Mouse (Mus musculus): ENCODE measurements around the gene Tmem182. TPM values are rescaled to one million over a fixed set of nuclear protein-coding genes. Genes with fewer than 3 reads are reported as not detected.

Gene Tmem182
- total and polyA plus RNA-seq, 3 experiments: 0.11 TPM; not detected in 2

DNA sequence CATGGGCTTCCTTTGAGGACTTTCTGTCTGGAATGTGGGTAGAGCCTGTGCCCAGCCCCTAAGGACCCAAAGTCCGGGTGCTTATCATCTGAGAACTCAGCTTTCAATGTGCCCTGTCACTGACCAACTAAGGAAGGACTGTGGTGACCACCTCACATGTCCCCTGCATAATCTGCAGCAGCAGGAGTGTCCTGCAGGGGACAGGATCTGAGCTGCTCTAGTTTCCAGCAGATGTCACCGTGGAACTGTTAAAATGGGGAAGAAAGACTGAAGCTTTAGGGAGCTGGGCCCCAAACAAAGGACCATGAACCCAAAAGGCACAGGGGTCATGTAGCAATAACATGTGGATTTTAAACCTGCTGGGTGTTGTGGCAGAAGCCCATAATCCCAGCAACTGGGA, 75.1 kb downstream of the Tmem182 start:
- no peak for DNase-seq (ENCODE audit: low spot score)
- Histone ChIP-seq H3K36me3 (replicated peaks) (no peaks in the 10 kb centered on the region), H3K4me1 (ENCODE audit: insufficient read depth, low read depth, low read length) (no peaks in the 10 kb centered on the region), H3K9me3 (replicated peaks) (no peaks in the 10 kb centered on the region), H3K27me3 (ENCODE audit: insufficient read depth, low read length) (no peaks in the 10 kb centered on the region), H3K4me3 (ENCODE audit: low read depth, low read length) (no peak overlapping the region)
- TF ChIP-seq TAL1 (conservative IDR thresholded peaks at IDR 0.05; ENCODE audit: low read depth, low read length) (no peak), GATA2 (IDR thresholded peaks at IDR 0.05; ENCODE audit: borderline replicate concordance, low read depth, low read length) (no peak)
- ATAC-seq (ENCODE audit: extremely low read depth, insufficient number of reproducible peaks, low FRiP score, poor library complexity, severe bottlenecking): no peak

DNA sequence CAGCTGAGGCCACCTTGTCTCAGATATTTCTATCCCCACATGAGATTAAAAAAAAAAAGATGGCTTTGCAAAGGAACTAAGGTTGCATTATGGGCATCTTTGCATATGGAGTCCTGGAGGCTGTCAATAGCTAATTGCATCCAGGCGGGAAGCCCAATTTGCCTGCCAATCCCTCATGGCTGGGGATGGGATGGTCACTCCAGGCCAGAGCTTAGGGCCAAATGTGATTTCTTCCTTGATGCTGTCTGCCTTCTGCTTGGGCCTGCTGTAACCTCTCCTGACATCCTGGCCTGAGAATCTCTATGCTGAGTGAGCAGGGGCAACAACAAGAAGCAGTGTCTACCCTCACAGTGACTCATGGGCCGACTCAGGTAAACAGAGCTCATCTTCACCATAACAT, 78.5 kb downstream of the Tmem182 start:
- Histone ChIP-seq H3K4me1 (ENCODE audit: insufficient read depth, low read depth, low read length) (no peaks in the 10 kb centered on the region), H3K9me3 (replicated peaks) (no peaks in the 10 kb centered on the region), H3K4me3 (ENCODE audit: low read depth, low read length) (no peak overlapping the region), H3K36me3 (replicated peaks) (no peaks in the 10 kb centered on the region), H3K27me3 (ENCODE audit: insufficient read depth, low read length) (no peaks in the 10 kb centered on the region)
- DNase-seq (ENCODE audit: low spot score) (no peak), ATAC-seq (ENCODE audit: extremely low read depth, insufficient number of reproducible peaks, low FRiP score, poor library complexity, severe bottlenecking) (no peak)
- TF ChIP-seq GATA2 (IDR thresholded peaks at IDR 0.05; ENCODE audit: borderline replicate concordance, low read depth, low read length): no peak

DNA sequence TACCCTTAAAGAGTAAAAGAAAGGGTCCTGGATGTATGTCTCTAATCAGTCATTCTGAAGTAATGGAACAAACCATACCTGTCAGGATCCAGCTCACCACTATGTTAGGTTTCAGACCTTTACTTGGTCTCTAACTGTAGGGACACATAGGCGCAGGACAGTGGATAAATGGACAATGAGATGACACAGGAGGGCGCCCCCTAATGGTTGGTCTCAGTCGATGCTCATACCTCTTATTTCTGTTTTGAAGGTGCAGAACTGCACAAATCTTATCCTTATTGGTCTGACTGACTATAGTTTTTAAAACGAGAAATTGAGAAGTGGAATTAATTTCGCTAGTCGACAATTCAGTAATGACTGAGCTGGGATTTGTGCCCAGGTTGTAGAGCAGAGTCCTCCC, 79.5 kb downstream of the Tmem182 start:
- ATAC-seq (ENCODE audit: extremely low read depth, insufficient number of reproducible peaks, low FRiP score, poor library complexity, severe bottlenecking): no peak
- no peaks in the 10 kb centered on the region for H3K36me3 ChIP-seq (replicated peaks)
- H3K27me3 ChIP-seq (ENCODE audit: insufficient read depth, low read length): no peaks in the 10 kb centered on the region
- no peak for DNase-seq (ENCODE audit: low spot score)
- TF ChIP-seq GATA1 (IDR thresholded peaks at IDR 0.05; ENCODE audit: borderline replicate concordance, low read length) (no peak), CTCF (IDR thresholded peaks at IDR 0.05; ENCODE audit: low read depth, low read length) (0 out of 2 replicates have a peak, but pooled peaks have one; percentile 11)
- no peaks in the 10 kb centered on the region for H3K9me3 ChIP-seq (replicated peaks)
- H3K4me3 ChIP-seq (ENCODE audit: low read depth, low read length): no peak overlapping the region
- H3K4me1 ChIP-seq (ENCODE audit: insufficient read depth, low read depth, low read length): no peaks in the 10 kb centered on the region

DNA sequence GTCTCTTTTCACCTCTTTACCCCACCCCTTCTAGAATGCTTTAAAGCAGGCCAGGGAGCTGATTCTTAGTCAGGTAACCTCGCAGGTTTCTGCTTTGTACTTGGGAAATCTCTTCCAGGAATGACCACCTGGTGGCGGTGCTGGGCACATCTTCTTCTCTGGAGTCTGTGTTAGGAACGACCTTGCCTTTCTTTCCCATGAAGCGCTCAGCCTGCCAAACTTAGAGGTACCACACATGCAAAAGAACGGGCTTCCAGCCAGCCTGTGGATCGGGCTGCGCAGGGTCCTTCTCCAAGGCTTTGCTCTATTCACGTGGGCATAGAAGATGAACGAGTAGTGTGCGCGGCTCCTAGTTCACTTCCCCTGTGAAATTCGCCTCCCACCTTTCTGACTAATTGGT, 82.3 kb downstream of the Tmem182 start:
- no peak for ATAC-seq (ENCODE audit: extremely low read depth, insufficient number of reproducible peaks, low FRiP score, poor library complexity, severe bottlenecking)
- Histone ChIP-seq H3K9me3 (replicated peaks) (no peaks in the 10 kb centered on the region), H3K36me3 (replicated peaks) (no peaks in the 10 kb centered on the region), H3K4me1 (ENCODE audit: insufficient read depth, low read depth, low read length) (no peaks in the 10 kb centered on the region), H3K27me3 (ENCODE audit: insufficient read depth, low read length) (no peaks in the 10 kb centered on the region), H3K4me3 (ENCODE audit: low read depth, low read length) (no peak overlapping the region)
- DNase-seq (ENCODE audit: low spot score): no peak
- TF ChIP-seq POLR2AphosphoS5 (IDR thresholded peaks at IDR 0.05; ENCODE audit: insufficient replicate concordance, low read depth, low read length): no peak
- TF ChIP-seq GATA2 (IDR thresholded peaks at IDR 0.05; ENCODE audit: borderline replicate concordance, low read depth, low read length): no peak
- no peak for TF ChIP-seq GATA1 (IDR thresholded peaks at IDR 0.05; ENCODE audit: borderline replicate concordance, low read length)
- TF ChIP-seq CTCF (IDR thresholded peaks at IDR 0.05; ENCODE audit: low read depth, low read length): no peak
- no peak for TF ChIP-seq TAL1 (conservative IDR thresholded peaks at IDR 0.05; ENCODE audit: low read depth, low read length)

DNA sequence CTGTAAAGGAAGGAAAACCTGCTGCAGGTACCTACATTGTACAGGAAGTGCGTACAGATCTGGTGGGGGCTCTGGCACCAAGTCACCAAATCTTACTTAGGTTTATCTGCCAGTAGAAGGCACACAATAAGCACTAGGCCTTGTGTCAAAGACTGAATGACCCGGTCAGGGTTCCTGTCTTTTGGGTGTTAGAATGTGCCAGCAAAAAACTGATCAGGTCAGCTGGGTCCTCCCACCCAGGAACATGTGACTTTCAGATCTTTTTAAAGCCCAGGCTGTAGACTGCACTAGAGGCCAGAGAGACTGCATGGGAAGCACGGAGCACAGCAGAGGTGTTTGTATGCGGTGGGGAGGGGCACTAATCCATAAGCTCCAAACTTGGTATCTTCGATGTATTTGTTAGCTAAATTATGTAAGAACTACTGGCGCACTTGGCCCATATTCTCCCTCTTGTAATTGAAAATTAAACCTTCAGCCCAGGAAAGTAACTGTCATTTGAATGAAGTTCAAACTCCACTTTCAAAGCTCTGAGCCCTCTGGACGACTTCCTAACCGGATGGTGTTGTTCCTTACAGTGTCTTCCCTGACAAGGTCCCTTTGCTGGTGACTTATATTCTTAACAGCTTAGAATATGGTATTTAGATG, 83.1 kb downstream of the Tmem182 start:
- Histone ChIP-seq H3K27me3 (ENCODE audit: insufficient read depth, low read length) (no peaks in the 10 kb centered on the region), H3K9me3 (replicated peaks) (no peaks in the 10 kb centered on the region), H3K4me3 (ENCODE audit: low read depth, low read length) (no peak overlapping the region), H3K36me3 (replicated peaks) (no peaks in the 10 kb centered on the region), H3K4me1 (ENCODE audit: insufficient read depth, low read depth, low read length) (no peaks in the 10 kb centered on the region)
- no peak for ATAC-seq (ENCODE audit: extremely low read depth, insufficient number of reproducible peaks, low FRiP score, poor library complexity, severe bottlenecking)
- no peak for DNase-seq (ENCODE audit: low spot score)
- TF ChIP-seq POLR2AphosphoS5 (IDR thresholded peaks at IDR 0.05; ENCODE audit: insufficient replicate concordance, low read depth, low read length) (no peak), TAL1 (conservative IDR thresholded peaks at IDR 0.05; ENCODE audit: low read depth, low read length) (no peak), GATA1 (IDR thresholded peaks at IDR 0.05; ENCODE audit: borderline replicate concordance, low read length) (no peak)

DNA sequence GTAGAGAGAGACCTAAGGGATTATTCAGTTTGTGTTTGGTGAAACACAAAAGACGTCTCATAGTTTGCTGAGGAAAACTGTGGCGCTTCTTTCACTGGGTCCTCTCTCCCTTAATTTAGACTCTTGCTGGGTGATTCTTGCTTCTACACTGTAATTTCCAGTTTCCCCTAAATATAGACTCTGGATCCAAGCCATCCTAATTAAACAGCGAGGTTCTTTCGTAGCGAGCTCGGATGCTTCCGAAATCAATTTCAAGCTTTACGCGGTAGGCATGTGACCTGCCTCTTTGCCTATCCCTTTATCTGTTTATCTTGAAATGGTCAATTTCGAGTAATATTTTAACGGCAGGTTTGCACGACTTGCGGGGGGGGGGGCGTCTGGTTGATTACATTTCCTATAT, 84.2 kb downstream of the Tmem182 start:
- TF ChIP-seq CTCF (IDR thresholded peaks at IDR 0.05; ENCODE audit: low read depth, low read length) (no peak), POLR2AphosphoS5 (IDR thresholded peaks at IDR 0.05; ENCODE audit: insufficient replicate concordance, low read depth, low read length) (no peak)
- no peaks in the 10 kb centered on the region for H3K27me3 ChIP-seq (ENCODE audit: insufficient read depth, low read length)
- ATAC-seq (ENCODE audit: extremely low read depth, insufficient number of reproducible peaks, low FRiP score, poor library complexity, severe bottlenecking) (no peak), DNase-seq (ENCODE audit: low spot score) (no peak)
- H3K4me1 ChIP-seq (ENCODE audit: insufficient read depth, low read depth, low read length): no peaks in the 10 kb centered on the region
- H3K9me3 ChIP-seq (replicated peaks): no peaks in the 10 kb centered on the region
- no peaks in the 10 kb centered on the region for H3K36me3 ChIP-seq (replicated peaks)
- H3K4me3 ChIP-seq (ENCODE audit: low read depth, low read length): no peak overlapping the region

DNA sequence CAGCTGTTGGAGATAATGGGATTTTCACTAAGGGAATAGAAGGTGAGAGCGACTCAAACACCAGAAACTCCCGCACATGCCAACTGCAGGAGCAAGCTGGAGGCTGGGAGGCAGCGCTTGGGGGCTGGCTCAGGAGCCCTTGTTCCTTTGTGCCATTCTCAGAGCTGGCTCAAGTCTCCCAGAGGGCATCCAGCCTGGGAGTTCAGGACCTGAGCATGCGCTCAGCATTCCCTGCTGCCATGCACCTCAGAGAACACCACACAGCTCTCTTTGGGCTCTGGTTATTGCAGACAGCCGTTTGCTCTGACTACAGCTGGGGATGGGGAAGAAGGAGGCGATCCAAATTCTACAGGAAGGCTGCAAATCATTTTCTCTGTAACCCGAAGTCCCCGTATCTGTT, 84.8 kb downstream of the Tmem182 start:
- Histone ChIP-seq H3K4me3 (ENCODE audit: low read depth, low read length) (no peak overlapping the region), H3K4me1 (ENCODE audit: insufficient read depth, low read depth, low read length) (no peaks in the 10 kb centered on the region), H3K9me3 (replicated peaks) (no peaks in the 10 kb centered on the region), H3K36me3 (replicated peaks) (no peaks in the 10 kb centered on the region), H3K27me3 (ENCODE audit: insufficient read depth, low read length) (no peaks in the 10 kb centered on the region)
- ATAC-seq (ENCODE audit: extremely low read depth, insufficient number of reproducible peaks, low FRiP score, poor library complexity, severe bottlenecking) (no peak), DNase-seq (ENCODE audit: low spot score) (no peak)
- TF ChIP-seq GATA1 (IDR thresholded peaks at IDR 0.05; ENCODE audit: borderline replicate concordance, low read length) (no peak), CTCF (IDR thresholded peaks at IDR 0.05; ENCODE audit: low read depth, low read length) (no peak), TAL1 (conservative IDR thresholded peaks at IDR 0.05; ENCODE audit: low read depth, low read length) (no peak), GATA2 (IDR thresholded peaks at IDR 0.05; ENCODE audit: borderline replicate concordance, low read depth, low read length) (no peak), POLR2AphosphoS5 (IDR thresholded peaks at IDR 0.05; ENCODE audit: insufficient replicate concordance, low read depth, low read length) (no peak)
